Mouse (Mus musculus) testis, adult 2 months (tissue): ENCODE measurements around the gene Ccnb1ip1.

Experiments
- CTCF ChIP-seq: fragments of 200-500 bp; IDR thresholded peaks from 2 replicates; pipeline ENCODE4 v1.5.1; 2012; ENCODE audit warnings: low read depth, mild to moderate bottlenecking, inconsistent platforms, low read length, moderate library complexity; ENCODE audit not compliant: control insufficient read depth, insufficient read depth, insufficient replicate concordance
- POLR2A ChIP-seq: fragments of 200-500 bp; IDR thresholded peaks from 2 replicates; pipeline ENCODE4 v1.6.1; 2012; ENCODE audit warnings: low read depth, mild to moderate bottlenecking, inconsistent platforms, low read length, moderate library complexity; ENCODE audit not compliant: control insufficient read depth

GRCm38 (mm10) chr14:50788157-50788556 is 19.4 kb downstream of the Ccnb1ip1 start:
- TF ChIP-seq CTCF (no peak), POLR2A (no peak)
